Mouse (Mus musculus) spleen, adult 12 weeks (tissue): Measurements from ENCODE around the gene Tspan32.

Experiments
- DNase-seq: peaks from one replicate; pipeline ENCODE4 v3.0.0; 2022; ENCODE audit warnings: low spot score

Gene Tspan32

GRCm38 (mm10) chr7:143004727-143005343 lies at the start of gene Tspan32:
TSS of gene Tspan32 (plus strand) at chr7:143005046.
- DNase-seq, result peak; percentile 56

GRCm38 (mm10) chr7:142956018-142956417 lies 48.8 kb upstream of the Tspan32 start:
- no peak for DNase-seq

- DNase-seq, result no peak
Measured at GRCm38 (mm10) chr7:142958817-142959216, 46.0 kb upstream of the Tspan32 start.

GRCm38 (mm10) chr7:142959752-142960151 lies 45.1 kb upstream of the Tspan32 start:
- DNase-seq, result no peak

GRCm38 (mm10) chr7:142967414-142967883 lies 37.4 kb upstream of the Tspan32 start:
- DNase-seq, result no peak

- DNase-seq, result no peak
Measured at GRCm38 (mm10) chr7:142967884-142968808, 36.7 kb upstream of the Tspan32 start.

- DNase-seq, result no peak
Measured at GRCm38 (mm10) chr7:142968809-142969511, 35.9 kb upstream of the Tspan32 start, which contains the start of gene Ascl2. TSS of gene Ascl2 (minus strand) at chr7:142969264.

- DNase-seq, result no peak
Measured at GRCm38 (mm10) chr7:142981908-142982307, 22.9 kb upstream of the Tspan32 start.

- DNase-seq, result no peak
Measured at GRCm38 (mm10) chr7:142985146-142985545, 19.7 kb upstream of the Tspan32 start.

- DNase-seq, result no peak
Measured at GRCm38 (mm10) chr7:142987718-142988117, 17.1 kb upstream of the Tspan32 start.

- DNase-seq, result no peak
Measured at GRCm38 (mm10) chr7:142995004-142995403, 9.8 kb upstream of the Tspan32 start.

GRCm38 (mm10) chr7:142995630-142996338 lies 9.1 kb upstream of the Tspan32 start:
- DNase-seq, result no peak

- DNase-seq, result no peak
Measured at GRCm38 (mm10) chr7:142996998-142997397, 7.8 kb upstream of the Tspan32 start.

GRCm38 (mm10) chr7:142997403-142998150 lies 7.3 kb upstream of the Tspan32 start:
- no peak for DNase-seq

GRCm38 (mm10) chr7:143002679-143003078 lies 2.2 kb upstream of the Tspan32 start:
- no peak for DNase-seq

GRCm38 (mm10) chr7:143005344-143006096 lies 674 bp downstream of the Tspan32 start:
- DNase-seq, result peak; percentile 51

- peak; percentile 58 for DNase-seq
Measured at GRCm38 (mm10) chr7:143006097-143006755, 1.4 kb downstream of the Tspan32 start.

- no peak for DNase-seq
Measured at GRCm38 (mm10) chr7:143006756-143007598, 2.1 kb downstream of the Tspan32 start.
